Mouse (Mus musculus) erythroblast, embryonic 14.5 days (primary cell): ENCODE results near the gene Sec61b.

Source experiments
- GATA1 ChIP-seq: IDR thresholded peaks from 2 replicates; pipeline ENCODE4 v1.6.1; 2012; ENCODE audit warnings: low read length, inconsistent platforms, mixed read lengths
- TAL1 ChIP-seq: IDR thresholded peaks from 3 replicates; pipeline ENCODE4 v1.6.1; 2012; ENCODE audit warnings: low read length, inconsistent platforms, mixed read lengths

- TF ChIP-seq GATA1: no peak
- TF ChIP-seq TAL1: no peak
Measured at GRCm38 (mm10) chr4:47520076-47520475, 45.6 kb downstream of the Sec61b start.
